38 mouse cellular contexts compared by ENCODE assay signal in the genomic region with DNA sequence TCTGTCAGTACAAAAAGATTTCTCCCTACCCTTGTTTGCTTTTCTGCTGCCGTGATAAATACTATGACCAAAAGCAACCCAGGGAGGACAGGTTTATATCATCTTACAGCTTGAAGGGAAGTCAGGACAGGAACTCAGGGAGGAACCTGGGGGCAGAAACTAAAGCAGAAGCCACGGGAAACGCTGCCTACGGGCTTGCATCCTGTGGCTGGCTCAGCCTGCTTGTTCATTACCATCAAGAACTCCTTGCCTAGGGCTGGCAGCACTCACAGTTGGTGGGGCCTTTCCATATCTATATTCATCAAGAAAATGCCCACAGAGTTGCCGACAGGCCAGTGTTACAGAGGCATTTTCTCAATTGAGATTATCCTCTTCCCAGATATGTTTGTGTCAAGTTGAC. TPM values are rescaled to one million over a fixed set of nuclear protein-coding genes. Genes with fewer than 3 reads are reported as not detected.
DNase-seq lines count a peak whose midpoint lies in the region; ATAC-seq and TF ChIP-seq lines count a peak whose summit lies in the region.
"Had no signal": no experiment of that assay in that cellular context is flagged by ENCODE, and none has a peak within 500 bp of the region (broad histone marks: within the 10 kb centered on the region; RNA-seq: fewer than 3 reads in every experiment).

No protein-coding gene starts in this region.

- H3K4me3 ChIP-seq in lung, adult 2 months (replicated peaks; ENCODE audit: extremely low read depth, low read depth, low read length) = no peak overlapping the region
- H3K4me3 ChIP-seq: embryonic facial prominence, embryonic 12.5 days had no signal

- H3K4me1 ChIP-seq in lung, adult 2 months (ENCODE audit: control insufficient read depth, insufficient read depth, low read length) = no peaks in the 10 kb centered on the region
- H3K4me1 ChIP-seq: embryonic facial prominence, embryonic 12.5 days had no signal

- DNase-seq in lung, postnatal 36 days = peak; percentile 23
- DNase-seq in lung, adult 2 months = no peak
- DNase-seq in 416B (ENCODE audit: low read depth) (peak; percentile 78), ZHBTc4 (ENCODE audit: low read depth, low spot score) (peak; percentile 33)
- DNase-seq in cerebellum, adult 18-20 months = no peak
- no peak for DNase-seq in cerebellum, postnatal 25 days
- DNase-seq: adrenal gland, postnatal 14 days; cerebellum, adult 11 months; cerebellum, adult 9-11 months; gastrocnemius, postnatal 25 days; heart, adult 18-20 months; heart, postnatal 4 days; kidney, adult 11 months; kidney, postnatal 25 days; liver; lung, embryonic 14.5 days; lung, postnatal 14 days; spleen, adult 18-20 months had no signal

- WGBS in lung, adult 2 months = 25% methylated on average over 5 of the region's 5 CpGs

- ATAC-seq in megakaryocyte progenitor cell, adult 5-6 weeks (replicated peaks; ENCODE audit: poor library complexity) = peak; percentile 45; the same call in 1 of the 2 replicates
- ATAC-seq: forebrain, embryonic 14.5 days; inflammation-experienced regulatory T-cells, adult 6 months; midbrain, embryonic 16.5 days had no signal

- TF ChIP-seq POLR2A in lung, adult 2 months (IDR thresholded peaks at IDR 0.05; ENCODE audit: borderline replicate concordance, extremely low read depth, low read depth, low read length) = no peak

- TF ChIP-seq CTCF in lung, adult 2 months (IDR thresholded peaks at IDR 0.05; ENCODE audit: insufficient read depth, low read length) = no peak

RNA-seq across cellular contexts. Expression of a gene that starts 34.2 kb away (rescaled TPM):
- polyA plus RNA-seq in lung, adult 2 months (2012; rRNA removed) = 4.3 and 5.7 TPM in 2 replicates
- total RNA-seq in megakaryocyte progenitor cell, adult 5-6 weeks (2015) = 0.37 and 1.7 TPM in 2 replicates
- 1.2 and 7.0 TPM in 2 replicates for total RNA-seq in megakaryocyte progenitor cell, adult 5-6 weeks (2017)

RNA-seq across cellular contexts. Expression of a gene that starts 53.2 kb away (rescaled TPM):
- polyA plus RNA-seq in lung, adult 2 months (2012; rRNA removed) = 0.12 TPM in 1 of 2 replicates, not detected in the other
- not detected in 2 replicates for total RNA-seq in megakaryocyte progenitor cell, adult 5-6 weeks (2015)
- not detected in 2 replicates for total RNA-seq in megakaryocyte progenitor cell, adult 5-6 weeks (2017)
- total RNA-seq: adrenal gland, postnatal 14 days; gastrocnemius, adult 18-20 months; gastrocnemius, postnatal 25 days; heart, adult 18-20 months; heart, postnatal 4 days; layer of hippocampus, adult 18-20 months; layer of hippocampus, postnatal 10 days; left cerebral cortex, adult 18-20 months; left cerebral cortex, postnatal 14 days; megakaryocyte, adult 5-6 weeks; neutrophil, adult 5-6 weeks had no signal
- polyA plus RNA-seq: embryonic facial prominence, embryonic 12.5 days; forebrain, embryonic 14.5 days; frontal cortex, adult 2 months; heart, embryonic 11.5 days; heart, postnatal 0 days; hindbrain, embryonic 14.5 days; inflammation-experienced regulatory T-cells, adult 6 months; kidney, embryonic 14.5 days; limb, embryonic 11.5 days; midbrain, embryonic 11.5 days; midbrain, embryonic 16.5 days; neural tube, embryonic 11.5 days had no signal

Comparison
In these comparisons a context has a peak if more than half of its experiments do, and no peak if none do; other contexts are left out.
1. DNase-seq: peak in lung, postnatal 36 days (single experiment), 416B (single experiment) and ZHBTc4 (single experiment); none in lung, adult 2 months (single experiment), cerebellum, adult 18-20 months (0 of 2) and cerebellum, postnatal 25 days (0 of 2).